Mouse (Mus musculus) CH12.LX (cell line): ENCODE measurements around the gene C130026I21Rik.
"Not testable (repeated sequence)": the region's sequence is repeated elsewhere in the genome, so short reads cannot be mapped to it uniquely, and the experiment has no call there.

Source experiments
- BHLHE40 ChIP-seq: IDR thresholded peaks from 2 replicates; pipeline ENCODE4 v1.6.1; 2011; ENCODE audit warnings: mild to moderate bottlenecking, low read depth, low read length, improper control_type of control experiment
- CHD2 ChIP-seq: IDR thresholded peaks from 2 replicates; pipeline ENCODE4 v1.6.1; 2011; ENCODE audit warnings: low read length, improper control_type of control experiment
- CTCF ChIP-seq, 2 experiments: IDR thresholded peaks in 1 of 2; conservative IDR thresholded peaks in 1 of 2; 2 replicates each; pipeline ENCODE4 v1.5.1; 2011 to 2012; ENCODE audit warnings: low read depth in 2 of 2, low read length in 2 of 2, improper control_type of control experiment in 1 of 2, inconsistent platforms in 1 of 2, mild to moderate bottlenecking in 1 of 2, moderate library complexity in 1 of 2
- E2F4 ChIP-seq: IDR thresholded peaks from 2 replicates; pipeline ENCODE4 v1.6.1; 2011; ENCODE audit warnings: low read depth, low read length, improper control_type of control experiment; ENCODE audit not compliant: insufficient replicate concordance
- EP300 ChIP-seq: IDR thresholded peaks from 2 replicates; pipeline ENCODE4 v1.6.1; 2011; ENCODE audit warnings: low read length, improper control_type of control experiment
- GABPA ChIP-seq: IDR thresholded peaks from 2 replicates; pipeline ENCODE4 v1.6.1; 2012; ENCODE audit warnings: low read depth, low read length, improper control_type of control experiment, inconsistent platforms; ENCODE audit not compliant: insufficient replicate concordance
- MAX ChIP-seq: IDR thresholded peaks from 2 replicates; pipeline ENCODE4 v1.6.1; 2011; ENCODE audit warnings: low read length, improper control_type of control experiment
- NELFE ChIP-seq: IDR thresholded peaks from 2 replicates; pipeline ENCODE4 v1.6.1; 2011; ENCODE audit warnings: low read depth, low read length, improper control_type of control experiment
- PAX5 ChIP-seq: IDR thresholded peaks from 2 replicates; pipeline ENCODE4 v1.6.1; 2012; ENCODE audit warnings: low read length, inconsistent platforms, mixed read lengths
- POLR2A ChIP-seq: IDR thresholded peaks from 2 replicates; pipeline ENCODE4 v1.6.1; 2011; ENCODE audit warnings: low read depth, mild to moderate bottlenecking, improper control_type of control experiment, low read length
- TCF12 ChIP-seq: IDR thresholded peaks from 2 replicates; pipeline ENCODE4 v1.6.1; 2014; ENCODE audit warnings: low read depth, mild to moderate bottlenecking, inconsistent platforms, low read length, improper control_type of control experiment

DNA sequence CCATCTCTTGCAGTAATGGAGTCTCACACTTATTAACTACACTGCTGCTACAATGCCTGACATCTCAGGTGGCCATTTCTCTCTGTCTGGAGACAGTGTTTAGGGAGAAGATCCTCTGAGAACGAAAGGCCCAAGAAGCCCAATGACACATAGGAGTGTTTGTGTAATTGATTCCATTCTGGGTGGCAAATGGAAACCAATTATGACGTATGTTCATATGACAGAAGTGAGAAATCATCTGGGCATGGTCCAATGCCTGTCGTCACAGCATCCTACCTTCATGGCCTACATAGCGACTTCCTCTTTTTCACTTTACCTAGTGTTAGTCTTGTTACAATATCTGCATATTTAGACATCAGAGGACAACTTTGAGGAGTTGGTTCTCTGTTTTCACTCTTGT is 168.6 kb downstream of the C130026I21Rik start:
- TF ChIP-seq POLR2A, result peak; percentile 31; the same call in 1 of the 2 replicates
- TF ChIP-seq EP300, result peak; percentile 62; the same call in 1 of the 2 replicates
- TF ChIP-seq CTCF (conservative IDR thresholded peaks at IDR 0.05 in 1 of 2, IDR thresholded peaks at IDR 0.05 in 1 of 2; ENCODE audit: low read depth in 2 of 2, low read length in 2 of 2); E2F4; PAX5; MAX; CHD2; NELFE: not testable (repeated sequence)
- TF ChIP-seq BHLHE40, result peak; percentile 43
- peak; percentile 19; the same call in 1 of the 2 replicates for TF ChIP-seq GABPA
- peak; percentile 56; the same call in 1 of the 2 replicates for TF ChIP-seq TCF12
